Mouse (Mus musculus) skeletal muscle tissue, adult 2 months (tissue): Measurements from ENCODE around the gene Hormad1.
"Not testable (repeated sequence)": the region's sequence is repeated elsewhere in the genome, so short reads cannot be mapped to it uniquely, and the experiment has no call there.

ENCODE experiments used
- DNase-seq: peaks from one replicate; pipeline ENCODE4 v3.0.0-alpha.2; 2012; ENCODE audit warnings: low read depth, low spot score

Hormad1 gene

DNA sequence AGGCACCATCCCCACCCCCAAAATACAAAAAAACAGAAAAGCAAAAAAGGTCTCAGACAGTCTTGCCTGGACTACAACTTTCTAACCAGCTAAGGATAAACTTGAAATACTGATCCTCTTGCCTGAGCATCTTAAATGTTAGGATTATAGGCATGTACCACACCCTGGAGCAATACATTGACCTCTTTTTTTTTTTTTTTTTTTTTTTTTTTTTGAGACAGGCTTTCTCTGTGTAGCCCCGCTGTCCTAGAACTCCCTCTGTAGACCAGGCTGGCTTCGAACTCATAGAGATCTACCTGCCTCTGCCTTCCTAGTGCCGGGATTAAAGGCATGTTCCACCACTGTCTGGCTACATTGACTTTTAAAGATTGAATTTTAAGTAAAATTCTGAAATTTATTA, 1.3 kb downstream of the Hormad1 start:
- no peak for DNase-seq

DNA sequence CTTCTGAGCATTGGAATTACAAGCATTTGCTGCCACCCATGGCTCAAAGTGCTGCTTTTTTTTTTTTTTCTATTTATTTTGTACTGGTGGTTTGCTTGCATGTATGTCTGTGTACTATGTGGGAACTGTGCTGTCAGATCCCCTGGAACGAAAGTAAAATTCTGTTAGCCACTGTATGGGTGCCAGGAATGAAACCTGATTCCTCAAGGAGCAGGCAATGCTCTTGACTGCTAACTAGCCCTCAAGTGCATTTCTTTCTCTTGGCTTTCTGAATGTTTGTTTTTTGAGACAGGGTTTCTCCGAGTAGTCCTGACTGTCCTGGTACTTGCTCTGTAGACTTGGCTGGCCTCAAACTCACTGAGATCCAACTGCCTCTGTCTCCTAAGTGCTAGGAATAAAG, 2.3 kb downstream of the Hormad1 start:
- DNase-seq = no peak

DNA sequence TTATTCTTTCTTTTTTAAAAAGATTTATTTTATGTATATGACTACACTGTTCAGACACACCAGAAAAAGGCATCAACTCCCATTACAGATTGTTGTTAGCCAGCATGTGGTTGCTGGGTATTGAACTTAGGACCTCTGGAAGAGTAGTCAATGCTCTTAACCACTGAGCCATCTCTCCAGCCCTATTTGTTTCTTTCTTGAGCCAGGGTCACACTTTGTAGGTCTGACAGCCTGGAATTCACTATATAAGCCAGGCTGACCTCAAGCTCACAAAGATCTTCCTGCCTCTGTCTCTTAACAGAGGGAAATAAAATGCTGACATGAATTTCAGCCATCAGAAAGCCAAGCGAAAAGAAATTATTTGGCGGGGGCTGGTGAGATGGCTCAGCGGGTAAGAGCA, 10.1 kb downstream of the Hormad1 start:
- no peak for DNase-seq

DNA sequence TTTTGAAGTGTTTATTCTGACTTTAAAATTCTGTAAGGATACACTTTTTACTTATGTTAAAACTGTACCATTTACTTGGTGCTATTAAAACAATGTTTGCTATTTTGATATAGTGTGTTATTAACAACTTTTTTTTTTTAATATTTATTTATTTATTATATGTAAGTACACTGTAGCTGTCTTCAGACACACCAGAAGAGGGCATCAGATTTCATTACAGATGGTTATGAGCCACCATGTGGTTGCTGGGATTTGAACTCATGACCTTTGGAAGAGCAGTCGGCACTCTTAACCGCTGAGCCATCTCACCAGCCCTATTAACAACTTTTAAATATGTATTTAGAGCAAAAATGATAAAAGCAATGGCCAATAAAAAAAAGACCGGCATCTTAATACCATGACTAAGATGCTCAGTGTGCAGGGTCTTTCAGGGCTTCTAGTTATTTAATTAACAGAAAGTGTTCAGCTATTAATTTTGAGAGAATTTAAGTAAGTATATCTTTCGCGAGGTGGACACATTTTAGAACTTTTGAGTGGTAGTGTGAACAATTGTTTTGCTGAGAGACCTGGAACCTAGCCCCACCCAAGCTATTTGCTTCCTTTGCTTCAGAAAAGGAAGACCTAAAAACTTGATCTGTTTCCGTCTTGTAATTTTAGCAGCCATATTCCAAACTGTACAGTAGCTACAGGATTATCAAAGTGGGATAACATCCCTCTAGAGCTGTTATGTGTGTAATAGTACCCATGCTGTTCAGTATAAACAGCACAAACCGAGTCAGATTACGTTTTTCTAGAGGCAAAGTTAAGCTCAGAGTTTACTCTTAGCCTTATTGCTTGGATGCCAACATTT, 28.5 kb downstream of the Hormad1 start:
- no peak for DNase-seq

DNA sequence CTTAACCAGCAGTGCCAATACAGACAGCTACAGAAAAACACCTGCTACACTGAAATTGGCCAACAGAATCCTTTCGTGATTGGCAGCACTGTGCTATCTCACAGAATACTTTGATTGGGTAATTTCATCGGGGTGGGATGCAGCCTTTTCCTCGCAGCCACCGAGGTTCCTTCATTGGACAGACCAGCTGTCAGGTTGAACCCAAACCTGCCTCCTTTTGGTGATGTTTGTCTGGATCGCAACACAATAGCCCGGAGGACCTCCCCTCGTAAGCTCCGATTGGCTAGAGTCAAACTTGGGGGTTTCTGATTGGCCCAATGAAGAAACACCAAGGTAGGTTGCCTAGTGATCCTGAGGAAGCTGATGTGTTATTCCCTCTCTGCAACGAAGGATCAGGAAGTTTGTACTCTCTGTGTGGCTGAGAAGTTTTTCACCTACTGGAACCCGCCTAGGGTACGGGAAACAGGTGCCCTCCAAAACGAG, 29.2 kb downstream of the Hormad1 start, which contains the start of gene Golph3l:
Golph3l (plus strand) TSS at position 331 of the 483 bp plus-strand sequence.
- peak; percentile 97 for DNase-seq

DNA sequence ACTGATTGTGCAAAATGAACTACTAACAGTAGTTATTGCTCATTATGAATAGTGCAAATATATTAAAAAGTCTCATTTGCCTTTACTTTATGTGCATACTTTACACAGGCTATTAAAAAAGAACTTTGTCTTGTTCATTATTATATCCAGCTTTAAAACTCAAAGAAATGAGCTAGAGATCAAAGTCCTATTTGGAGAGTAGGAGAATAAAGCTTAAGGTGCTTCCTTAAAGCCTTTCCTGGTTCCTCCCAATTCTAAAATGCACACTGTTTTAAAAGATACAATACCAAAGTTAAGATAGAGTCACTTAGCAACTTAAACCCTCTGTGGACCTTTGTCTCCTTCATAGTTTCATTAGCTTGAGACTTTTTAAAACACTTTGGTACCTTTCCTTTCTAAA, 39.3 kb downstream of the Hormad1 start:
- no peak for DNase-seq

DNA sequence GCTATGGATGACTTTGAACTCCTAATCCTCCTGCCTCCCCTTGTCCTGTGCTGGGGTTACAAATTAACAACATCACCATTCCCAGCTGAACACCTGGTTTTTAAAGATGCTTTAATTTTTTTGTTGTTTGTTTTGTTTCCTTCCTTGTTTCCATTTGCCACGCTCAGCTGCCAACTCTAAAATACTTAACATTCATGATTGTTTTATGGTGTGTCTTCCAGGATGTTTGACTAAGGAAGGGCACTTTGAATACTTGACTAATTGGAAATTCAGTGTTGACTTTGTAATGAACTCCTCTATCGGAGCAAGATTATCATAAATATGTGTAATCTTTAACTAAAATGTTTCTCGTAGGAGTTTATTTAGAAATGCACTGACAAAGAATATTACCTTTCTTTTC, 41.8 kb downstream of the Hormad1 start:
- DNase-seq = no peak

DNA sequence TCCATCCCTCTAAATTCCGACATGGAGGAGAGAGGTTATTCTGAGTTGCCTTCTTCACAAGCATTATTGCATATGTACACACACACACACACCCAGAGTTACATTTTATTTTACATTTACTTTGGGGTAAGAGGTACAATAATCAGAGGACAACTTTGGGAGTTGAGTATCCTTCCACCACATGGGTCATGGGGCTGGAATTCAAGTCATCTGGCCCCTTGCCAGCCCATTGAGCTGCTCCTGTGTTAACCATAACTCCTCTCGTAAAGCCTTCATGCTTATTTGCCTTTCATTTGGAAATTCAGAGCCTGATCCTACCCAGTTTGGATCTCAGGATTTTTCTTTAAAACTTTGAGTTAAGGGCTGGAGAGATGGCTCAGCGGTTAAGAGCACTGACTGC, 46.6 kb downstream of the Hormad1 start:
- no peak for DNase-seq

DNA sequence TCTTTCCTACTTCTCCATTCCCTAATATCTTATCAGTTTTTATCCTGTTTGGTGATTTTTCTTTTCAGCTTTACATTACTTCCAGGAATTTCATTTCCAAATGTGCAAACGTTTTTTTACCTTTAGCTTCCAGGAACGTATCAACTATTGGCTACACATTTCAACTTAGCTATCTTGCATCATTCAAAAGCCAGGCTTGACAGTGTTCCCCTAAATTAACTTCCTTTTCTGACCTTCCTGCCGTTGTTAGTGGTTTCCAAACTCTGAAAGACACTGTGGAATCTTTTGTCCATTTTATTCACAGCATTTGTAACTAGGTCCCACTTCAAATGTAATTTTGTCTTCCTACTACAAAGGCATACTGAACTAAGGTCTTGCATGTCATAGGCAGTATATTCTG, 49.7 kb downstream of the Hormad1 start:
- no peak for DNase-seq

DNA sequence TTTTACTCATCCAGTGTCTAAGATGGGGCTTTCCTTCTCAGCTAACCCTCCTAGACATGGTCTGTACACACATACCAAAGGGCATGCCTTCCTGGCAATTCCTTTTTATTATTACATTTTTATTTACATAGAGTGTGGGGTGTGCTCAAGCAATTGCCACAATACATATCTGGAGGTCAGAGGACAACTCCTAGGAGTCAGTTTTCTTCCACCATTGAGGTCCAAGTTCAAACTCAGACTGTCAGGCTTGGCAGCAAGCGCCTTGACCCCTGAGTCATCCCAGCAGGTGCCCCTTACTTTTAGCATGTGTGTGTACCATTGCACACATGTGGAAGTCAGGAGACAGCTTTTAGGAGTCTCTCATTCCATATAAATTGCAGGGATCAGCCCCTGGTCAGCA, 54.5 kb downstream of the Hormad1 start:
- DNase-seq = no peak

DNA sequence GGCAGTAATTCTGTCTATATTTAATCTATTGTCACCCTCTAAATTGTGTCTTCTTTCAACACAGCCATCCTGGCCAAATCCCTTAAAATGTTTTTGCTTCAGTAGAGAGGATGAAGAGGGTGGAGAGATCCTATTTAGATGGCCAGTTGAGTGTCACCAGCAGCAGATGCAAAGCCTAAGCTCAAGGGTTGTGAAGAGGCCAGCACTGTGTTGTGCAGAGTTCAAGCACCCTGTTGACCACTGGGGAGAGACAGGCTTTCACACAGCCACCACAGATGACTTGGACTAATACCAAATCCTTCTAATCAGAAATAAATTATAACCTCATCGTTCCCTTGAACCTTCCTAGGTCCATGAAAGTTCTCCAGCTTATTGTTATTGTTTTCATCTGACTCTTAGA, 59.0 kb downstream of the Hormad1 start:
- DNase-seq = no peak

DNA sequence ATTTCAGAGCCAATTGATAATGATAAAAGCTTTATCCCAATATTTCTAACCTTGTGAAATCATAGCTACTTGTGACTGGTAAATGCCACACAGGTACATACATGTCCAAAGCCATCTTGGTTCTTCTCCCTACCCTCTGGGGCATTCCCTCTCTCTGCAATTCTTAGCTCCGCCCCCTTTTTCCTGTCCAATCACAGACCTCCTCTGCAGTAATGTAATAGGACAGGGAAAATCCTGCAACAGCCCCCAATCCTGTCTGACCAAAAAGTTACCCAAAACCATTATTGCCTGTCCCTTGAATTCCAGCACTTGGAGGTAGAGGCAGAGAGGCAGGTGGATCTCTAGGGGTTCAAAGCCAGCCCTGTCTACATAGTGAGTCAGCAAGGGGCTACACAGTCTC, 61.8 kb downstream of the Hormad1 start:
- DNase-seq = no peak

DNA sequence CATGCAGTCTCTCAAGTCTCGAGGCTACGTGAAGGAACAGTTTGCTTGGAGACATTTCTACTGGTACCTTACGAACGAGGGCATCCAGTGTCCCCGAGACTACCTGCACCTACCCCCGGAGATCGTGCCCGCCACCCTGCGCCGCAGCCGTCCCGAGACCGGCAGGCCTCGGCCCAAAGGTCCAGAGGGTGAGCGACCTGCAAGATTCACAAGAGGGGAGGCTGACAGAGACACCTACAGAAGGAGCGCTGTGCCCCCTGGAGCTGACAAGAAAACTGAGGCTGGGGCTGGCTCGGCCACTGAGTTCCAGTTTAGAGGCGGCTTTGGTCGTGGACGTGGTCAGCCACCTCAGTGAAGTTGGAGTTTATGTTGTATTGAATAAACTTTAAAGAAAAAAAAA, 62.9 kb downstream of the Hormad1 start:
- DNase-seq = not testable (repeated sequence)

DNA sequence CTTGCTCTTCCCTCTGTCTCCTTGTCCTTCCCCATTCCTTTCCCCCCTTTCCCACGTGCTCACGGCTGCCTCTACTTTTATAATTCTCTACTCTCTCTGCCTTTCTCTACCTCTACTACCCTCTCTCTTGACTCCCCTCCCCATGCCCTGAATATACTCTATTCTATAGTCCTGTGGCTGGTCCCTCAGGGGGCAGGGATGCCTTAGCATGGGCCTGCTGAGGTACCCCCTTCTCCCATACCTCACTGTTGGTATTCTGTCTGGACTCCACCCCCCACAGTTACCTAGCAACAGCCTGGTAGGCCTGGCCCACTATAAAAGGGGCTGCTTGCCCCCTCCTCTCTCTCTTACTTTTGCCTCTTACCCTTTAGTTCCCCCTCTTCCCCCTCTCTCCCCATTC, 64.1 kb downstream of the Hormad1 start:
- DNase-seq = no peak

DNA sequence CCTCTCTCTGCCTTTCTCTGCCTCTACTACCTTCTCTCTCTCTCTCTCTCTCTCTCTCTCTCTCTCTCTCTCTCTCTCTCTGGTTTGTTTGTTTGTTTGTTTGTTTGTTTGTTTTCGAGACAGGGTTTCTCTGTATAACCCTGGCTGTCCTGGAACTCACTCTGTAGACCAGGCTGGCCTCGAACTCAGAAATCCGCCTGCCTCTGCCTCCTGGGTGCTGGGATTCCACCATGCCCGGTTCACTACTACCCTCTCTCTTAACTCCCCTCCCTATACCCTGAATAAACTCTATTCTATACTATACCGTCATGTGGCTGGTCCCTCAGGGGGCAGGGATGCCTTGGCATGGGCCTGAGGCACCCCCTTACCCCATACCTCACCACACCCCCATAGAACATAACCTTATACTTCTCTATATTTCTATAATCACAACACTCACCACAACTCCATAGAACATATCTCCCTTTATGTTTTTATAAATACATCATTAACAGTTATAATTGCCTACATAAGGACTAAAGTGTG, 64.6 kb downstream of the Hormad1 start:
- DNase-seq = not testable (repeated sequence)

DNA sequence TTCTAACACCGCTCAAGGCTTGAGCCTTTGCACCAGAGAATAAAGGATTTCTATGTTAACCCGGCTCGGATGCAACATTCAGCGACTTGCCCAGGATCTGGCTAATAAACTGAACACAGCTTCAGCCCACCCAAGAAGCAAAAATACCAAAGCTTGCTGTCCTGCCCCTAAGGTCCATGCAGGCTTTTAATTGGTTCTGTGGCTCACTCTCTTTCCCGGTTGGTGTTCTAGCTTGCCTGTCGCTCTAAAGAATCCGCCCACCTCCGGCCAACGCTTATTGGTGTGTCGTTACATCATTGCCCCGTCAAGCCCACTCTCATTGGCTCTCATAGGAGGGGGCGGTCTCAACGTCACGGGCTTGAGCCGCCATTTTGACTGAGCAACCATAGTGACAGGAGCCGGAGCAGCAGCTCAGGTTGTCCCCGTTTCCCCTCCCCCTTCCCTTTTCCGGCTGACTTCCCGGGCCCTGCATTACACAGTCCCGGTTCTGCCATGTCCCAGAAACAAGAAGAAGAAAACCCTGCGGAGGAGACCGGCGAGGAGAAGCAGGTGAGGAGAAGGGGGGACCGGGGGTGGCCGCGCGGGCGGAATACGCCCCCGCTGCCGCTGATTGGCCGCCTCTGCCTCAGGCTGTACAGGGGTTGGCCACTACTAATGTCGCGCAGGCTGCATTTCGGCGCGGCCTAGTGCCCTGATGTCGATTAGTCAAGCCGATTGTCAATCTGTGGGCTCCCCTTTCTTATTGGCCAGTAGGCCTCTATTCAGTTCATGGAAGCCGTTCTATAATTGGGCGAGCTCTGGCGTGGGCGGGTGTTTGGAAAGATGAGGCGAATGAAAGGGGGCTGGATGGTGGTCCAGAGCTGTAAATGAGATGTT, 65.4 kb downstream of the Hormad1 start, which contains the start of gene Ensa:
Ensa (plus strand) TSS at position 366 of the 876 bp plus-strand sequence.
- peak; percentile 98 for DNase-seq

DNA sequence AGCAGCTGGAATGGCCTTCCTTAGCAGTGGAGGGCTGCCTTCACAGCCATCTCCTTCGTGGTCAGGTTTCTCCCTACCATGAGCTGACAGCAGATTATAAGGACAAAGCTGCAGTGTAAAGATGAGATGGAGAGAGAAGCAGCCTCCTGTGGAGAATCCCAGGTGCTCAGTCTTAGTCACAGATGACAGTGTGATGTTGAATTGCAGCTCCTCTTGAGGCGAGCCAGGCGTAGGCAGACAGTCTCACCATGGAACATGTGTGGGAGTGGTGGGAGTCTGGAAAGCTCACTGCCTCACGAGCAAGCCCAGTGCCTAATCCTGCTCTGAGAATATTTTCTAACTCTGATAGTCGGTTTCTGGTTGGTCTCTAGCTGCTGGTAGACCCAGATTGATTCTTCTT, 68.3 kb downstream of the Hormad1 start:
- no peak for DNase-seq

DNA sequence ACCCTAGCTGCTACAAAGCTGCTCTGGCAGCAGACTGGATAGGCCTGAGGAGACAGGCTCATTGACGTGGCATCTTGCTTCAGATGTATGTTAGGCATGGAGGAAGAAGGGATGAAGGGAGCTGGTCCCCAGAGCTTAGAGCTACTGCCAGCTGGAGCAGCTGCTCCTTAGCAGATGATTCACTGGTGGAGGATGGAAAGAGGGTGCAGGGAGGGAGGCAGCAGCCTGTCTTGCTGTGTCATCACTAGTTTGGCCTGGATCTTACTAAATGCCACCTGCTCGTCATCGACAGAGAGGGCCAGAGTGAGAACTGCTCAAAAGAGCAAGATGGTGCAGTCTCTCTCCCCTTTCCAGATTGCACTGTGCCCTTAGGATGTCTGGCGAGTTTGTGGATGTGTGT, 70.3 kb downstream of the Hormad1 start:
- peak; percentile 32 for DNase-seq

DNA sequence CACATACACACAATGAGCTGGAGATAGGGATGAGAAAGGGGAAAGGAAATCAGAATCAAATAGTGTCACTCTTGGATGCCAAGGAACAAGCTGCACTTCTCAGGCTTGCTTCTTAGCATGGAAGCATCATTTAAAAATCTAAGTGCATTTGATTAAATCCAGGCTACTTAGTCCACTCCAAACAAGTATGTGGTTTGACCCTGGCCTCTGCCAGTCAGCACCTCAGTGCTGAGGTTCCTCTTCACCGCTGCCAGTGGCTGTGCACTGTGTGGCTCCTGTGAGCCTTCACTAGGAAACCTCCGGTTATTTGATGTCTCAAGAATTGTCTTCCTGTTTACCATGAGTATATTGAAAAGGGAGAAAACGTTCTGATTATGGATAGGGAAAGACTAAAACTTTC, 71.4 kb downstream of the Hormad1 start:
- no peak for DNase-seq

DNA sequence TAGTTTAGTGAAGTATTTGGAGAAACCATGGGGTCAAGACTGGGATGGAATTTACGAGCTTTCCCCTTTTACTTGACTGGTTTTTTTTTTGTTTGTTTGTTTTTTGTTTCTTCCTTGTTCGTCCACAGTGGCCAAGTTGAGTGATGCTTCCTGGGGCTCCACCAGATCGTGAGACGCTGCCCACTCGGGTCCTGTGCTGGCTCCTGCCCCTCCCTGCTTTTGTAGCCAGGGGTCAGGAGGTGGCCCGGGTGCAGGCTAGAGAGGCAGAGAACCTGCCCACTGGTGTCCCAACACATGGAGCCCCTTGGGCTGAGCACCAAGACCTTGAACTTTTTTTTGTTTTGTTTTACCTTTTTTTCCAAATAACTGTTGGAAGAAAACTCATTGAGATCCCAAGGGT, 71.8 kb downstream of the Hormad1 start:
- no peak for DNase-seq

DNA sequence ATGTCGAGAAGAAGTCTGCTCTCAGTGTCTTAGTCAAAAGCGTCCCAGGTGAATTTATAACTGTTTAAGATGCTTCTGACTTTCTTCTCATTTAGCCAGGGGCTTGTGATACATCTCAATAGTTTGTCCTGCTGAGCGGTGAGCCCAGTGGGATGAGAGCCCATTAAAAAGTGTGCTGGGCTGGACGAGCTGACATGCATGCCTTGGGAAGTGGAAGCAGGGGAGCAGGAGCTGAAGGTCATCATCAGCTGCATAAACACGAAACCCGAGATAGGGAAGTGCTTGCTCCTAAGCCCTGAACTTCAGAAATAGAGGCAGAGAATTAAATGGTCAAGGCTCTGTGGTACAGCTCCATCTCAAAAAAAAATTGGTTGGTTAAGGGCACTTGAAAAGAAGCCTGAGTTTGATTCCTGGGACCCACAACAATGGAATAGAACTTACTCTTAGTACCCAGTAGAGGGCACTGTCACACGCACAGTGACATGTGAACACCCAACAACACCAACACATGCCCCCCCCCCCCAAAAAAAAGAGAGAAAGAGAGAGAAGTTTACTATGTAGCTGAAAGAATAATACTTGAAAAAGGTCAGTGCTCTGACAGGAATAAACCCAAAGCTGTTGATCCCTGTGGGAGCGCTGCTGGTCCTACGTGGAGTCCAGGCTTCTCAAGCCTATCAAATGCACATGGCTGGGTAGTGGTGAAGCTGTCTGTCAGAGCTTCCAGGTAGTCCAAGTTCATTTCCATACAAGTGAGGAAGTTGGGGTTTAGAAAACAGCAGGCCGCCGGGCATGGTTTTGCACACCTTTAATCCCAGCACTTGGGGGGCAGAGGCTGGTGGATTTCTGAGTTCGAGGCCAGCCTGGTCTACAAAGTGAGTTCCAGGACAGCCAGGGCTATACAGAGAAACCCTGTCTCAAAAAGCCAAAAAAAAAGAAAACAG, 73.4 kb downstream of the Hormad1 start:
- DNase-seq = peak; percentile 56
